Mouse (Mus musculus) c-Kit-positive CD71-positive TER-119-negative erythroid progenitor cells, embryonic 14.5 days (primary cell): Measurements from ENCODE around the gene Aldoc.

ENCODE experiments used
- DNase-seq: peaks from one replicate; pipeline ENCODE4 v3.0.0-alpha.2; 2013; ENCODE audit warnings: low read depth

The Aldoc gene

DNA sequence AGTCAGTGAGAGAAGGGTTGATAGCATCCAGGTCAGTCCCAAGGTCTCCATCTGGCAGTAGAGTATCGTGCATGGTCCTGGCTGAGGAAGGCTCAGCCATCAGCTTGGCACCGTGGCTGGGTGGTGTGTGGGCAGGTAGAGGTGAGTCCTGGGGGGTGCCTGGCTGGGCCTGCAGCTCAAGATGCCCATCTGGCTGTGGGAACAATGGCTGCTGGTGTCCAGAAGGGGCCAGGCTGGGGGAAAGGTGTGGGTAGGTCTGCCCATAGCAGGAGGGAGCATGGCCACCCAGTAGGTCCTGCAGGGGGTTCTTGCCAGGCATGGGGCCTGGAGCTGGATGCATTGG is 38.0 kb downstream of the Aldoc start:
- no peak for DNase-seq

DNA sequence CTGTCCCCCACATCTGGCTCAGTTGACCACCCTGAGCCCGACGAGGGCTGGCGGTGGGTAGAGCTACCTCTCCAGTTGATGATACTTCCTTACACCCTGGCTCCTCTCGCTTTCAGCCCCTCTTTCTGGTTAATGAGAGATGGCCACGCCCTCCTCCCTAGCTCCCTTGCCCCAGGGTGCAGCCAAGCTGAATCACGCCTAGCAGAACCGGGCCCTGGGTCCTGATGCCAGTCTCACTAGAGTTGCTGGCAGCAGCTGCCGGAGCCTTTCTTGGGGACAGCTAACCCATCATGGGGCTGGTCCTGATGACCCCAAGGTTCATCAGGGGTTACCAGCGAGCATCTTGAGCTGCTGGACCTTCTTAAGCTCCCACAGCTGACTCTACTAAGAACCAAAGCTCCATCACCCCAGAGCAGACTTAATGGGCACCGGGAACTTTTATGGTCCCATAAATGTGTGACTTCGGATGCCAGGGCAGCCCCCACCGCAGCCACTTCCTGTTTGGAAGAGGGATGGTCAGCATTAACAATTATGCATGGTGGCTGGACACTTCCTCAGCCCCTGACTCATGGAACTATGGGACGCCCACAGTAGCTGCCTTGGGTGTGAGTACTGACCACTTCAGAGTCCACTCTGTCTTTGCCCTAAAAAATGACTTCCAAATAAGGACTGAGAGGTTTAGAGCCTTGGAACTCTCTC is 40.7 kb downstream of the Aldoc start:
- DNase-seq = no peak

DNA sequence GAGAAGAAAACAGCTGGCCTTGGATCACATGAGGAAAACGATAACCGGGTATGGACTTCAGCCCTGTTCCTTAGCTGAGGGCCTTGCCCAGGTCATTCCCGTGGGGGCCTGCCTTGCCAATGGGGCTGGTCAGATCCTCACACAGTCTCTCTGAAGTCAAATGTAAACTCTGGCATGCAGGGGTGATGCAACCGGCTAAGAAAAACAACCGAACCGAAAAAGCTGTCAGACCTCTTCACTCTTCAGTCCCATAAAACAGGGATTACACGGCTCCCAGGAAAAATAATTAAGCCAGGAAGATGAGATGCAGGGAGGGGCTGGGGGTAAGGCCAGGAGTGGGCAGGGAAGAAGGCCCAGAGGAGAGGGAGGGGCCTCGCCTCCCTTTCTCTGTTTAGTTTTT is 41.3 kb downstream of the Aldoc start:
- DNase-seq = no peak

DNA sequence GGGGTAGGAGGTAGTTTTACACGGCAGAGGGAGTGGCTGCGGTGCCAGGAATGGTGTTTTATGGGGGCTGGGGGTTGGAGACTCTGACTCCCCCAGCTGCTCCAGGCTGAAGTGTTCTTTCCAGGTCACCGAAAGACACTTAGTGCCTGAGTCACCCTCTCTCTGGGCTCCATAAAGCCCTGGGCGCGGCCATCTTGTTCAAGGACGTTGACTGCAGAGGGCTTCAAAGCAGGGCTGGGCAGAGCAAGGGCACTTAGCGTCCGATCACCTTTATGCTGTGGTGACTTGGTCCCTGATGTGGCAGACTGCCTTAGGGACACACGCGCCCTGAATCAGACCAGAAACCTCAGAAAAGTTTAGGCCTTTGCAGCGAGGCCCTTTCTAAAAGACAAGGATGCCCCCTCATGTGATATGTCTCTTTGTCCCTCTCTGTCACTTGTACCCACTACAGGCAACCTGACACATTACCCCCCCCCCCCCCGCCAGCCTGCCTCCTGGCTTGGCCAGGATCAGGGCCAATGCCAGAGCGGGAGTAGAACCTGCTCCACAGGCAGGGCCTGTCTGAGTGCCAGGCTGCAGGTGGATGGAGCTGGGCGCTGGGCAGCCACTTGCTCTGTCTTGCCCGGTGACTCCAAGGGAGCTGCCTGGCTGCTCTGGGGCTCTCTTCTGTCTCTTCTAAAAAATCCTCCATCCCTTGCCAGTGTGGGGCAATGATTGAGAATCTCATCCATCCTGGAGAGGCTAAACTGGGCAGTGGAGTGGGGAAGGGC is 44.9 kb downstream of the Aldoc start:
- no peak for DNase-seq

DNA sequence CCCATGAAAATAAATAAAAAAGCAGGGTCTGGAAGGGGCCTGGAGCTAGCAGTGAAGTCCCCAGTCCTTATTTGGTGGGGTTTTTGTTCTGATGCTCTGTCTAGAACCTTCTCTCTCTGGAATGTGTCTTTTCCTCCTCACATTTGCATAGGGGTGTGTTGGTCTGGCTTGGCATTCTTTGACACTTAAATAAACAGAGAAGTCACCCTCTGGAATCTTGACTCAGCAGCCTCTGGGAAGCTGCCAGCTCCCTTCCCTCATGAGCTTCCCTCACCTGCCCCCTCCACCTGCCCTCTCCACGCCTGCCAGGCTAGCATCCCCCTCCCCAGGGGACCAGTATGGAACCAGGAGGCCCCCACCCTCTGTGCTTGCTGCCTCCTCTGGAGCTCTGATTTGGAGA is 47.6 kb downstream of the Aldoc start:
- no peak for DNase-seq

DNA sequence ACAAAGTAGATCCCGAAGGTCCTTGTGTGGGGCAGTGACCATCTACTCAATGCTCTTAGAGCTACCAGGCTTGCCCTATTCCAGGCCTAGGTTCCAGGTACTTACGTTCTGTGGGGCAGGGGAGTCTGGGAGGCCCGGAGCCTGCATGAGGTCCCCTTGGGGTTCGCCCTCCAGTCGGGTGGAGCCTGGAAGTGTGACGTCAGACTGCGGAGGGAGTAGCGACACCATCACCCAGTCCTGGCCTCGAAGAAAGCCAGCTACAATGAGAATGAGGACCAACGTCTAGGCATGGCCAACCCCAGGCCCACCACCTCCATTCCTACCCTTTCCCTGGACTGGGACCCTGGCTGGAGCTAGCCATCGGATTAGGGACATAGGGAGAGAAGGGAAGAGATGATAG is 48.9 kb downstream of the Aldoc start:
- no peak for DNase-seq

DNA sequence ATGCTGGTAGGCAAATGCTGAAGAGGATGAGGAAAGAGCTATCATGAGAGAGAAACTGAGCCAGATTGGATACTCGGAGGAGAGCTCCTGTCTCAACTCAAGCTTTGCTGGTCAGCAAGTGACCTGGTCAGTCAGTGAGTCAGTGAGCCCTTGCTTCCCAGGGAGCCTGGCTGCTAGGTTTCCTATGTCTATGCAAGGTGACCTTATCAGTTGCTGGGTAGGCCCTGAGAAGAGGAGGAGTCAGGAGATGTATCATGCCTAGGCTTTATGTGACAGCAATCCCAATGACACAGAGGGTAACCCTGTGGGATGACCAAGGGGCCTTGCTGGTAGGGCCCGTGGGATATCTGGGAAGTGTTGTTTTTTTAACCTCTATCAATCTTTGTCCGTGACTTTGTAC is 49.4 kb downstream of the Aldoc start:
- DNase-seq = no peak

DNA sequence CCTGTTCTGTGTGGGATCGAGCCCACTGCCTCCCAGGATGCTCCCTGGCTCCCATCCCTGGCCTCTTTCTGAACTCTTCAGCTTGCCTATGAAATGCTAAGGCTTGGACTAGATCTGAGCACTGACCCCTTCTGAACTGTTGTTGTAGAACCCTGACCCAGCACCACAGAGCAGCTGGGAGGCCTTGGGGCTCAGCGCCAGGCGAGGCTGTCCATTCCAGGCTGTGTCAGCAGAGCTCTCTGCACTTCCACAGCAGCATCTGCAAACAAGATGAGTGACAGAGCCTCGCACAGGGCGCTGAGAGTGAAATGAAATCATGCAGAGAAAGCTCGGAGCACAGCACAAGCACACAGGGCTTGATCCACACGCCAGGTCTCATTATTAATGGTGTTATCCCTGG is 49.8 kb downstream of the Aldoc start:
- DNase-seq = no peak

DNA sequence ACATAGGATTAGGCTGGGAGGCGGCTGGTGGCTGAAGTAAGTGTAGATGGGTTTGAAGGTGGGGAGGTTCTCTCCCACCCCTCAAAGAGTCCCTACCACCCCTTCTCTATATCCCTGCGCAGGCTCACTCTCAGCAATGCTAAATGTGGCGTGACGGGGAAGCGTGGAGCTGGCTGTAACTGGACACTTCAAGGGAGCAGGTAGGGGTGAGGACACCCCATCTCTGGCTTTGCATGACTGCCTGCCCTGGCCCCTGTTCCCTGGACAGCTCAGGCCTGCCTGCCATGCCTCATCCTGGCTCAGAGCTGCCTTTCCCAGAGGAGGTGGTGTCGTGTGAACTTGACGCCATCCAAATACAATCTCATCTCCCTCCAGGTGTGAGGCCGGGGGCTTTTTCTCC is 51.4 kb downstream of the Aldoc start:
- DNase-seq = no peak
